Mouse (Mus musculus): ENCODE data around the gene Jund.

The Jund gene

GRCm38 (mm10) chr8:70698310-70699109 lies at the start of gene Jund:
Gene Jund (plus strand): TSS chr8:70698949.
- peak; percentile 100 for DNase-seq (ENCODE audit: low spot score)

- peak; percentile 93 for DNase-seq (ENCODE audit: low spot score)
Measured at GRCm38 (mm10) chr8:70649324-70649723, 49.4 kb upstream of the Jund start.

- DNase-seq (ENCODE audit: low spot score): no peak
Measured at GRCm38 (mm10) chr8:70650351-70650750, 48.4 kb upstream of the Jund start.

GRCm38 (mm10) chr8:70653226-70653625 lies 45.5 kb upstream of the Jund start:
- DNase-seq (ENCODE audit: low spot score): peak; percentile 79

- DNase-seq (ENCODE audit: low spot score): no peak
Measured at GRCm38 (mm10) chr8:70654121-70654520, 44.6 kb upstream of the Jund start.

GRCm38 (mm10) chr8:70655469-70655868 lies 43.3 kb upstream of the Jund start:
- no peak for DNase-seq (ENCODE audit: low spot score)

- no peak for DNase-seq (ENCODE audit: low spot score)
Measured at GRCm38 (mm10) chr8:70656193-70656790, 42.5 kb upstream of the Jund start.

GRCm38 (mm10) chr8:70657214-70657613 lies 41.5 kb upstream of the Jund start:
- no peak for DNase-seq (ENCODE audit: low spot score)

GRCm38 (mm10) chr8:70657739-70658138 lies 41.0 kb upstream of the Jund start:
- no peak for DNase-seq (ENCODE audit: low spot score)

- peak; percentile 31 for DNase-seq (ENCODE audit: low spot score)
Measured at GRCm38 (mm10) chr8:70658897-70659603, 39.7 kb upstream of the Jund start.

GRCm38 (mm10) chr8:70659604-70660272 lies 39.0 kb upstream of the Jund start:
- DNase-seq (ENCODE audit: low spot score): peak; percentile 87

- peak; percentile 69 for DNase-seq (ENCODE audit: low spot score)
Measured at GRCm38 (mm10) chr8:70660273-70660725, 38.5 kb upstream of the Jund start, which contains the start of gene Pgpep1. Gene Pgpep1 (minus strand): TSS chr8:70660388.

GRCm38 (mm10) chr8:70663691-70664090 lies 35.1 kb upstream of the Jund start:
- peak; percentile 72 for DNase-seq (ENCODE audit: low spot score)

- no peak for DNase-seq (ENCODE audit: low spot score)
Measured at GRCm38 (mm10) chr8:70664631-70665030, 34.1 kb upstream of the Jund start.

GRCm38 (mm10) chr8:70665599-70665998 lies 33.1 kb upstream of the Jund start:
- DNase-seq (ENCODE audit: low spot score): no peak

GRCm38 (mm10) chr8:70667071-70667470 lies 31.7 kb upstream of the Jund start:
- DNase-seq (ENCODE audit: low spot score): no peak

- DNase-seq (ENCODE audit: low spot score): no peak
Measured at GRCm38 (mm10) chr8:70671615-70672324, 27.0 kb upstream of the Jund start.

- peak; percentile 57 for DNase-seq (ENCODE audit: low spot score)
Measured at GRCm38 (mm10) chr8:70672325-70673078, 26.2 kb upstream of the Jund start.

- peak; percentile 100 for DNase-seq (ENCODE audit: low spot score)
Measured at GRCm38 (mm10) chr8:70673079-70673856, 25.5 kb upstream of the Jund start, which contains the start of gene Lsm4. Gene Lsm4 (plus strand): TSS chr8:70673248.

- no peak for DNase-seq (ENCODE audit: low spot score)
Measured at GRCm38 (mm10) chr8:70674109-70674508, 24.6 kb upstream of the Jund start.
